Mouse (Mus musculus) limb, embryonic 11.5 days (tissue): ENCODE measurements around the gene Dnajc11. TPM values are rescaled to one million over a fixed set of nuclear protein-coding genes. Genes with fewer than 3 reads are reported as not detected.
A peak's percentile ranks its signal among the peaks of the same experiment; 100 is the strongest.

Experiments used
- ATAC-seq: fragments of 200-750 bp; cut with Nextera tagmentation; 2 replicates; pipeline ENCODE4 v1.8.0; 2017; ENCODE audit warnings: low read depth; ENCODE audit not compliant: insufficient number of reproducible peaks, low FRiP score, low TSS enrichment
- DNase-seq: peaks from one replicate; pipeline ENCODE4 v3.0.0-alpha.2; 2015; ENCODE audit warnings: low spot score
- H3K27ac ChIP-seq: fragments of 300-500 bp; sonication (generic); replicated peaks from 2 replicates; pipeline ENCODE4 v1.5.1; 2014; ENCODE audit warnings: low read depth, mild to moderate bottlenecking, low read length
- H3K27me3 ChIP-seq: fragments of 300-500 bp; sonication (generic); 2 replicates; pipeline ENCODE4 v1.6.1; 2014; ENCODE audit warnings: mild to moderate bottlenecking, low read length, mixed read lengths; ENCODE audit not compliant: control insufficient read depth, insufficient read depth
- H3K36me3 ChIP-seq: fragments of 300-500 bp; sonication (generic); 2 replicates; pipeline ENCODE4 v1.6.1; 2014; ENCODE audit warnings: mild to moderate bottlenecking, low read length, moderate library complexity, mixed read lengths; ENCODE audit not compliant: control insufficient read depth, insufficient read depth
- H3K4me1 ChIP-seq: fragments of 300-500 bp; sonication (generic); 2 replicates; pipeline ENCODE4 v1.6.1; 2014; ENCODE audit warnings: low read length, mixed read lengths; ENCODE audit not compliant: control insufficient read depth, insufficient read depth
- H3K4me2 ChIP-seq: fragments of 300-500 bp; sonication (generic); 2 replicates; pipeline ENCODE4 v1.6.1; 2014; ENCODE audit warnings: low read depth, mild to moderate bottlenecking, moderate library complexity; ENCODE audit not compliant: severe bottlenecking
- H3K4me3 ChIP-seq: fragments of 300-500 bp; sonication (generic); 2 replicates; pipeline ENCODE4 v1.5.1; 2014; ENCODE audit warnings: low read depth, low read length
- H3K9ac ChIP-seq: fragments of 300-500 bp; sonication (generic); 2 replicates; pipeline ENCODE4 v1.6.1; 2014; ENCODE audit warnings: mild to moderate bottlenecking, low read length
- H3K9me3 ChIP-seq: fragments of 300-500 bp; sonication (generic); 2 replicates; pipeline ENCODE4 v1.6.1; 2016; ENCODE audit warnings: low read length; ENCODE audit not compliant: control insufficient read depth
- WGBS: fragments of 180-500 bp; shearing (Covaris S2); extraction: QIAGEN DNeasy Blood & Tissue Kit; methylation state at CpG from one replicate; pipeline ENCODE4 v1.1.7; 2014; 5-methylcytosine and 5-hydroxymethylcytosine counted together
- polyA plus RNA-seq: library from polyadenylated mRNA; unstranded; fragments of >200 nt; fragmentation: Nextera tagmentation; extraction: Ambion mirVana; gene quantifications from 2 replicates; pipeline ENCODE4 v1.2.1, GENCODE M21; 2014

Gene Dnajc11
- 90.9 and 93.2 TPM in 2 replicates for polyA plus RNA-seq

DNA sequence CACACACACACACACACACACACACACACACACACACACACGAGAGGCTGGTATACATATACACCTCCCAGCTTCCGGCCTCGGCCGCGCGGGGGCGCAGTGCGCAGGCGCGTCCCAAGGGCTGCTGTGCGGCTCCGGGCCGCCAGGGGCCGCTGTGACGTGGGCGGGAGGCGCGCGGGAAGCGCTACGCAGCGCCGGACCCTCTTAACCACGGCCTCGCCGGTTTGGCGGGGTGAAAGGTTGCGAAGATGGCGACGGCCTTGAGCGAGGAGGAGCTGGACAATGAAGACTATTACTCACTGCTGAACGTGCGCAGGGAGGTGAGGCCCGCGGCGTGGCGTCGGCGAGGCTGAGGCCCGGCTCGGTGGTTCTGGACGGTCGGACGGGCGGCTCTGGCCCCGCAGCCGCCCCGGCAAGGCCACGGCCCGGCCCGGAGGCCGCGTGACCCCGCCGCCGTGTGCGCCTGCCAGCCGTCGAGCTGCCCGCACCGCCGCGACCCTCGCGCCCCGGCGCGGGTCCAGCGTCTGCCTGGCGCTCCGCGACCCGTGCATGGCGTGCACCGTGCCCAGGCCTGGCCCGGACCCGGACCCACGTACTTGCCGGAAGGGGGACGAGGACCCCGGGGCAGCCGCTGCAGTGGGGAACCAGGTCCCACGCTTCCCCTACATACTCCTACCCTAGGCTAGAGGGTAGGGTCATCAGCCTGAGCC, at the start of gene Dnajc11:
Dnajc11 (plus strand) TSS at position 187 of the 710 bp plus-strand sequence.
- DNase-seq (peak; percentile 94), ATAC-seq (peak; percentile 83)
- WGBS, result under 1% methylated on average over 81 of the region's 83 CpGs
- Histone ChIP-seq H3K4me2 (peak within 1 kb of the TSS; percentile 95), H3K9me3 (no peaks in the 10 kb centered on the region), H3K27ac (no peak within 1 kb of the TSS; the same call in 1 of the 2 replicates), H3K4me1 (peaks cover 8% of the 10 kb centered on the region), H3K27me3 (no peaks in the 10 kb centered on the region), H3K9ac (peak within 1 kb of the TSS; percentile 95), H3K4me3 (peak within 1 kb of the TSS; percentile 100), H3K36me3 (no peaks in the 10 kb centered on the region)

DNA sequence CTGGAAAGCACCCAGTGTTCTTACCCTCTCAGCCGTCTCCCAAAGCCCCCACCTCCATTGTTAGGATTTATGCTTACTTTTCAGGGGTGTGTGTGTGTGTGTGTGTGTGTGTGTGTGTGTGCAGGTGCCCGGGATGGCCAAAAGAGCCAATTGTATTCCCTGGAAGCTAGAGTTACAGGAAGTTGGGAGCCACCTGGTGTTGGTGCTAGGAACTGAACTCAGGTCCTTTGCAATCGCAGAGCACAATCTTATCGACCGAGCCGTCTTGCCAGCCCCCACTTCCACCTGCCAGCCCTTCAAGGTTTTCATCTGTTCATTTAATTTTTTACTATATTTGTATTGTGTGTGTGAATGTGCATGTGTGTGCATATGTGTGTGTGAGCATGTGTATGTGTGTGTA, 40.2 kb upstream of the Dnajc11 start:
- DNase-seq (no peak), ATAC-seq (no peak)
- H3K36me3 ChIP-seq, result no peaks in the 10 kb centered on the region
- no peak overlapping the region for H3K9ac ChIP-seq
- no peaks in the 10 kb centered on the region for H3K27me3 ChIP-seq
- peaks cover 2% of the 10 kb centered on the region; the same call in 1 of the 2 replicates for H3K9me3 ChIP-seq
- H3K4me3 ChIP-seq, result no peak overlapping the region
- no peak overlapping the region for H3K27ac ChIP-seq
- no peak overlapping the region for H3K4me2 ChIP-seq
- WGBS, result 71% methylated on average over 6 of the region's 6 CpGs
- no peaks in the 10 kb centered on the region for H3K4me1 ChIP-seq

GRCm38 (mm10) chr4:151894926-151895325, 38.6 kb upstream of the Dnajc11 start:
- no peaks in the 10 kb centered on the region for H3K36me3 ChIP-seq

GRCm38 (mm10) chr4:151895624-151896023, 37.9 kb upstream of the Dnajc11 start:
- WGBS, result 87% methylated on average over 7 of the region's 7 CpGs
- H3K4me2 ChIP-seq, result no peak overlapping the region
- peaks cover 2% of the 10 kb centered on the region; the same call in 1 of the 2 replicates for H3K9me3 ChIP-seq
- H3K27ac ChIP-seq, result no peak overlapping the region
- H3K27me3 ChIP-seq, result no peaks in the 10 kb centered on the region
- no peak overlapping the region for H3K4me3 ChIP-seq
- H3K4me1 ChIP-seq, result no peaks in the 10 kb centered on the region
- DNase-seq, result no peak
- no peak overlapping the region for H3K9ac ChIP-seq
- ATAC-seq, result no peak
- H3K36me3 ChIP-seq, result no peaks in the 10 kb centered on the region

More at GRCm38 (mm10) chr4:151894926-151895325, 38.6 kb upstream of the Dnajc11 start:
- Histone ChIP-seq H3K4me2 (no peak overlapping the region), H3K27me3 (no peaks in the 10 kb centered on the region), H3K27ac (no peak overlapping the region), H3K4me1 (no peaks in the 10 kb centered on the region), H3K9ac (no peak overlapping the region), H3K9me3 (peaks cover 2% of the 10 kb centered on the region; the same call in 1 of the 2 replicates), H3K4me3 (no peak overlapping the region)
- DNase-seq, result no peak
- no peak for ATAC-seq
- 91% methylated on average over 12 of the region's 12 CpGs for WGBS

GRCm38 (mm10) chr4:151897069-151897617, 36.3 kb upstream of the Dnajc11 start:
- H3K9ac ChIP-seq, result no peak overlapping the region
- no peaks in the 10 kb centered on the region for H3K36me3 ChIP-seq
- no peak overlapping the region for H3K4me3 ChIP-seq
- WGBS, result 71% methylated on average over 9 of the region's 9 CpGs
- no peaks in the 10 kb centered on the region for H3K4me1 ChIP-seq
- ATAC-seq (no peak), DNase-seq (no peak)
- no peak overlapping the region for H3K27ac ChIP-seq
- H3K4me2 ChIP-seq, result no peak overlapping the region
- peaks cover 2% of the 10 kb centered on the region; the same call in 1 of the 2 replicates for H3K9me3 ChIP-seq
- no peaks in the 10 kb centered on the region for H3K27me3 ChIP-seq

- Histone ChIP-seq H3K27me3 (no peaks in the 10 kb centered on the region), H3K4me2 (no peak overlapping the region), H3K4me1 (no peaks in the 10 kb centered on the region), H3K27ac (no peak overlapping the region), H3K36me3 (no peaks in the 10 kb centered on the region), H3K9me3 (peaks cover 2% of the 10 kb centered on the region; the same call in 1 of the 2 replicates), H3K4me3 (no peak overlapping the region), H3K9ac (no peak overlapping the region)
- ATAC-seq (no peak), DNase-seq (no peak)
- WGBS, result 64% methylated on average over 13 of the region's 13 CpGs
Measured at GRCm38 (mm10) chr4:151898600-151899245, 34.8 kb upstream of the Dnajc11 start.

- Histone ChIP-seq H3K27me3 (no peaks in the 10 kb centered on the region), H3K4me1 (no peaks in the 10 kb centered on the region), H3K9ac (no peak overlapping the region), H3K27ac (no peak overlapping the region), H3K4me2 (no peak overlapping the region), H3K36me3 (no peaks in the 10 kb centered on the region), H3K4me3 (no peak overlapping the region), H3K9me3 (peaks cover 2% of the 10 kb centered on the region; the same call in 1 of the 2 replicates)
- no peak for DNase-seq
- WGBS, result 65% methylated on average over 11 of the region's 11 CpGs
- no peak for ATAC-seq
Measured at GRCm38 (mm10) chr4:151899707-151900384, 33.6 kb upstream of the Dnajc11 start.

GRCm38 (mm10) chr4:151900735-151901134, 32.8 kb upstream of the Dnajc11 start:
- DNase-seq, result no peak
- Histone ChIP-seq H3K36me3 (no peaks in the 10 kb centered on the region), H3K9me3 (no peaks in the 10 kb centered on the region; the same call in 1 of the 2 replicates), H3K27ac (no peak overlapping the region), H3K27me3 (no peaks in the 10 kb centered on the region), H3K4me1 (no peaks in the 10 kb centered on the region), H3K4me3 (no peak overlapping the region), H3K9ac (no peak overlapping the region), H3K4me2 (no peak overlapping the region)
- ATAC-seq, result no peak
- 84% methylated on average over 6 of the region's 6 CpGs for WGBS
